ENCODE assay signal across 8 mouse cellular contexts in genomic region chr9:40638394-40639049, GRCm38 (mm10). TPM values are rescaled to one million over a fixed set of nuclear protein-coding genes. Genes with fewer than 3 reads are reported as not detected.
A peak's percentile ranks its signal among the peaks of the same experiment; 100 is the strongest.
DNase-seq lines count a peak whose midpoint lies in the region; ATAC-seq and TF ChIP-seq lines count a peak whose summit lies in the region.

No protein-coding gene starts in this region.

- H3K4me2 ChIP-seq in heart, postnatal 0 days (ENCODE audit: low read depth, low read length) = peak overlapping the region; percentile 81

- TF ChIP-seq CTCF in heart, postnatal 0 days (IDR thresholded peaks at IDR 0.05; ENCODE audit: low read depth) = no peak

- TF ChIP-seq EP300 in heart, postnatal 0 days (IDR thresholded peaks at IDR 0.05; ENCODE audit: low read depth) = no peak

- peaks cover 5% of the 10 kb centered on the region; the same call in 1 of the 2 replicates for H3K4me1 ChIP-seq in heart, postnatal 0 days (ENCODE audit: control insufficient read depth, insufficient read depth)
- peaks cover 38% of the 10 kb centered on the region for H3K4me1 ChIP-seq in midbrain, embryonic 10.5 days

- 5% methylated on average over 14 of the region's 14 CpGs for whole genome bisulfite sequencing in heart, postnatal 0 days
- 3% methylated on average over 14 of the region's 14 CpGs for whole genome bisulfite sequencing in midbrain, embryonic 10.5 days

- no peaks in the 10 kb centered on the region for H3K9me3 ChIP-seq in heart, postnatal 0 days (replicated peaks; ENCODE audit: control insufficient read depth, low read length)
- no peaks in the 10 kb centered on the region for H3K9me3 ChIP-seq in midbrain, embryonic 10.5 days (replicated peaks)

- H3K36me3 ChIP-seq in heart, postnatal 0 days (replicated peaks; ENCODE audit: control insufficient read depth, insufficient read depth, low read length) = no peaks in the 10 kb centered on the region
- no peaks in the 10 kb centered on the region for H3K36me3 ChIP-seq in midbrain, embryonic 10.5 days

- peak overlapping the region; percentile 55 for H3K4me3 ChIP-seq in heart, postnatal 0 days (ENCODE audit: low read depth, low read length)
- peak overlapping the region; percentile 55 for H3K4me3 ChIP-seq in midbrain, embryonic 10.5 days

- H3K27ac ChIP-seq in heart, postnatal 0 days (ENCODE audit: low read depth) = no peak overlapping the region
- peak overlapping the region; percentile 84 for H3K27ac ChIP-seq in midbrain, embryonic 10.5 days (replicated peaks)

- no peaks in the 10 kb centered on the region for H3K27me3 ChIP-seq in heart, postnatal 0 days (ENCODE audit: control insufficient read depth, insufficient read depth, low read length)
- H3K27me3 ChIP-seq in midbrain, embryonic 10.5 days (ENCODE audit: low read depth, poor library complexity, severe bottlenecking) = peaks cover 18% of the 10 kb centered on the region

- peak; percentile 28; the same call in 1 of the 2 replicates for ATAC-seq in heart, postnatal 0 days (ENCODE audit: insufficient read depth, low read depth)

- peak; percentile 28 for DNase-seq in gastrocnemius, adult 18-20 months (ENCODE audit: low spot score)
- DNase-seq in gastrocnemius, postnatal 25 days = no peak
- peak; percentile 31 to 40 for DNase-seq in adrenal gland, adult 18-20 months (ENCODE audit: low spot score in 2 of 2)
- DNase-seq in embryo, embryonic 11.5 days (ENCODE audit: low read depth, low spot score) = peak; percentile 37
- peak; percentile 33 for DNase-seq in heart, postnatal 0 days (ENCODE audit: low spot score)
- DNase-seq in kidney, postnatal 4 days = peak; percentile 54 to 69
- DNase-seq in midbrain, embryonic 10.5 days (ENCODE audit: low spot score) = peak; percentile 83
- DNase-seq in yolk sac, embryonic 10.5 days (ENCODE audit: low spot score) = peak; percentile 83

- H3K9ac ChIP-seq in heart, postnatal 0 days (replicated peaks; ENCODE audit: low read depth, low read length) = peak overlapping the region; percentile 64

RNA-seq across cellular contexts. Expression of gene Gm21915, which starts 31.9 kb away (rescaled TPM):
- not detected for total RNA-seq in gastrocnemius, adult 18-20 months (2021)
- total RNA-seq in gastrocnemius, postnatal 25 days (2021) = not detected
- total RNA-seq in adrenal gland, adult 18-20 months (2021) = not detected
- not detected in 2 replicates for total RNA-seq in heart, postnatal 0 days (2014; rRNA removed; ENCODE audit: low replicate concordance)
- not detected in 2 replicates for polyA plus RNA-seq in heart, postnatal 0 days (2015; fragmentation: Nextera tagmentation; extraction: Ambion mirVana)
- polyA plus RNA-seq in midbrain, embryonic 10.5 days (2016; fragmentation: Nextera tagmentation; extraction: Ambion mirVana) = not detected in 2 replicates

RNA-seq across cellular contexts. Expression of gene Clmp, which starts 47.2 kb away (rescaled TPM):
- total RNA-seq in gastrocnemius, adult 18-20 months (2021) = 1 to 10 TPM; 3.7 to 5.6 TPM
- total RNA-seq in gastrocnemius, postnatal 25 days (2021) = 1 to 10 TPM; 5.3 to 6.6 TPM
- 1 to 10 TPM; 5.2 to 8.1 TPM for total RNA-seq in adrenal gland, adult 18-20 months (2021)
- 2.5 and 3.4 TPM in 2 replicates for total RNA-seq in heart, postnatal 0 days (2014; rRNA removed; ENCODE audit: low replicate concordance)
- polyA plus RNA-seq in heart, postnatal 0 days (2015; fragmentation: Nextera tagmentation; extraction: Ambion mirVana) = 4.7 TPM in 2 replicates
- polyA plus RNA-seq in midbrain, embryonic 10.5 days (2016; fragmentation: Nextera tagmentation; extraction: Ambion mirVana) = 14.7 and 21.0 TPM in 2 replicates
